Mouse (Mus musculus): ENCODE data around the gene Sncb.

DNA sequence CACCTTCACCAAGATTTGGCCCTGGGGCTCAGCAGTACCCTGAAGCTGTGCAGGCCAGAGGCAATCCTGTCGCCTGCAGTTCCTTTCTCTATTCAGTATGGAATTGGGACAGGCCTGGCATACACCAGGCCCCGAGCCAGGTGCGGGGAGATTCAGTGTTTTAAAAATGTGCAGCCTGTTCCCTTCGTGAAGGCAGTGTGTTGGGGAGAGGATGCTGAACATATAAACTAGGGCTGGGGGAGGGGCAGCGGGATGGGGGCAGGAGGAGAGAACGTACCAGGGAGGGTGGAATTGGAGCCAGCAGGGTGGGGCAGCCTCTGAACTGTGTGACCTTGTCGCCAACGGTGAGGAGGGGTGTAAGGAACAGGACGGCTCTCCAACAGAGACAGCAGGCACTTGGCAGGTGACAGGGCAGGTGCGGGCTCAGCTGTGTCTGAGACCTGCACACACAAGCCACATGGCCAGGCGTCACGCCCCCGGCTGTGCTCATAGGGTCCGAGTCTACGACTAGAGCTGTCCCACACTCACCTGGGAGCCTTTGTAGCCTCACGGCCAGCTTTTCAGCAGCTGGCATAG lies 27.7 kb upstream of the Sncb start:
- TF ChIP-seq POLR2A (IDR thresholded peaks at IDR 0.05; ENCODE audit: control insufficient read depth, extremely low read depth, insufficient read depth, low read length, poor library complexity) (no peak), CTCF (IDR thresholded peaks at IDR 0.05; ENCODE audit: borderline replicate concordance, control insufficient read depth, extremely low read depth, insufficient read depth, low read length, poor library complexity) (no peak)
